Mouse (Mus musculus) cerebellum, adult 9-10 months (tissue): Measurements from ENCODE around the gene E130114P18Rik.

Experiments used
- DNase-seq: peaks from one replicate; pipeline ENCODE4 v3.0.0; 2022

E130114P18Rik gene

DNA sequence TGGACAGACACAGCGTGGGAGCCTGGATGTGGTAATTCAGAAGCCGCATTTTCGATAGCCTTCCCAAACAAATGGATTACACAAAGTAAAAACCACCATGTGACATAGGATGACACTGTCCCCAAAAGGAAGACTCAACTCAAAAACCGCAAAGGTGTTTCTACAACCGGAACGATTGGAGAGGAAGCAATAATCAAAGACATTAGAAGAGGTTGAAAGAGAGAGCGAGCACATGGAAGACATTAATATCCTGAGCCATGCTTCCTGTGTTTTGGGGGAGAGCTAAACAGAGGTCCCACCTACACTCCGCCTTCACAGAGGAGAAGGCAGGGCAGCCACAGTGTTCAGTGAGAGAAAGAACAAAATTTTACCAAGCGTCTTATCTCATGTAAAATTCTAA, 181.5 kb downstream of the E130114P18Rik start:
- no peak for DNase-seq

DNA sequence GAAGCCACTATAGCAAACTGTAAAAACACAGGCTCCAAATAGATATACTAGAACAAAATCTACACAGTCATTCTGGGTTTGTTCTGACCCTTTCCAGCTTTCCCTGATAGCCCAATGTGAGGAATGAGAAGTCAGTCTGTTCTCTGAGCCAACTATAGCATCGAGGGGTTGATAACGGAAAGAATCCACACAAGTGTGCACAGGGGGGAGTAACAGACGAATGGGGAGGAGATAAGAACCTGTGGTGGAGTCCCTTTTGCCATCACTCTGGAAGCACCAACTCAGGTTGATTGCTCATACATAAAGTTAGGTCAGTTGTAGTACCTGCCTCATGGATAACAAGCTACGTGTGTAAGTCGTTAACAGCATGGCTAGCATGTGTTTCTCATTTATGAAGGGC, 184.0 kb downstream of the E130114P18Rik start:
- no peak for DNase-seq

DNA sequence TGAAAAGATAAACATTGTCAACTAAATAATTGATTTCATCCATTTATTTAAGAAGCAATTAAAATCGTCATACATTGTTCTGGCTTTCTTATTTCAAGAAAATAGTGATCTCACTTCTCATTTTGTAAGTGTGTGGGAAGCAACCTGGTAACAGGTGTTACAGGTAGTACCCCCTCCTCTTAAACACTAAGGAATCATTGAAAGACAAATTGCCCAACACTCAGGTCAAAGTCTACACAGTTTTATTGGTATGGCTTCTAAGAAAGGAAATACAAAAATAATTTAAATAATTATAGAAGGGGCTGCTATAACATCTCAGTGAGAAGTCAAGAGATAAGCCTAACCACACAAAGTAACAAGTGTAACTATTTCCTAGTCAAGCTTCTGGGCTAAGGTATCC, 188.1 kb downstream of the E130114P18Rik start:
- no peak for DNase-seq

DNA sequence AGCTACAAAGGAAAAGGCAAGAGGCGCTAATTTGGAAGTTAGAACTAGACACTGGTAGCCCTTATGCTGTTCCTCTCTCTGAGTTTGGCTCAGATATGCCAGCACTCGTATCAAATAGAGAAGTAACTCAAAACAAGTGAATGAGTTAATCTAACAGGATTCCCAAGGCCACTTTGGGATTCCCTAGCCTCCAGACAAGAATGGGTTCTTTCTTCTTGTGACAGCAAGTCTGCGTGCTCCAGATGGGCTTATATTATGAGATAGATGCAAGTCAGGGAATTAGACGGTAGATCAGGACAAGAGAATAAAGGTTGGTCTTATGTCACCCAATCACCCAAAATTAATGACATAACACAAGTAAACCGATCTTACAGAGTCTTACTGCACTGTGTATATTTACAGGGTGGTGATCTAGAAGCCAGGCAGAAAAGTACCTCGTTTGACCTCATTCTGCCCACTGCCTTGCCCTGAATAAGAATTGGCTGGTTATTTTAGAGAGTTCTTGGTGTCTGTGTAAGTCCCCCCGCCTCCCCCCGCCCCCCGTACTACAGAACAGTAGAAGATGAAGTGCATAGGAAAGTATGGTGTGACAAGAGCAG, 190.4 kb downstream of the E130114P18Rik start:
- no peak for DNase-seq

DNA sequence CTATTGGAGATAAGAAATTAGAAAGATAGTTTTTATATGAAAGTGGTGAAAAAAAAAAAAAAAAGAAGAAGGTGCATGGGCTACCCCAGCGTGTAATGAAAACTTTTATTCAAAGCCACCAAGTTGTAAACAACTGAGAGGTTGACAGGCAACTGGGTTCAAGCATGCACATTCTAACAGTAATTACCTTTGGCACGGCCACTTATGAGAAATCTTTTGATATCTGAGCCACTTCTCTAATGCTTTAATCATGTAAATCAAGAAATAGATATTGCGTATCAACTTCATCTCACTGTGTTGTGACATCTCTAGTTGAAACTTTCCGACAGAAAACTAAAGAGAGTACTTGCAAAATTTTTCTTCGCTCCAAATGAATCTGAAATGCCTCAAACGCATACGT, 192.7 kb downstream of the E130114P18Rik start:
- no peak for DNase-seq

DNA sequence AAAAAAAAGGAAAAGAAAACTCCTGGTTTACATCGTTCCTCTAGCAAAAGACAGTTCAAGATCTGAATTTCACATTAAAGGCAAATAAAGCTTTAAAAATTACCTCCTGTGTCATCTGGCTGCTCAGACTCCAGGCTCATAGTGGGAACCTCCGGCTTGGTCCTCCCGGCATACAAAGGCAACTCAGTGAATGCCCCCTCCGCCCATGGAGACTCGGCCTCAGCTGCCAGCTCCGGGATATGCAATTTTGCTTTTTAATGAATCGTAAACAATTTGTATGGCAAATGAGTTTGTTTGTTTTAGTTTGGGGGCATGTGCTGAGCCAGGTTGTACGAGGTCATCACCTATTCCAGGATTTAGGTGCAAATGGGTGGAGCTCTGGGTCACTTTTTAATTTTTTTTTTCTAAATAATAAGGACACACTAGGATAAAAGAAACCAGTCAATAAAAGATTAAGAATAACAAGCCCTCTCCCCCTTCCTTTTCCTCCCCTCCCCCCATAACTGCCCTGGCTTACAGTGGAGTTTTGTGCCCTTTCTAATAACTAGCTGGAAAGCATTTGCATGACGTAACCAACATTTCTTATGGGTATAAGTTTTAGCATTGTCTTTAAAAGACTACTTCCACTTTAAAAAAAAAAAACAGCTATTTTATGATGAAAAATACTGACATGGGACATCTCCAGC, 193.3 kb downstream of the E130114P18Rik start:
- DNase-seq = no peak

DNA sequence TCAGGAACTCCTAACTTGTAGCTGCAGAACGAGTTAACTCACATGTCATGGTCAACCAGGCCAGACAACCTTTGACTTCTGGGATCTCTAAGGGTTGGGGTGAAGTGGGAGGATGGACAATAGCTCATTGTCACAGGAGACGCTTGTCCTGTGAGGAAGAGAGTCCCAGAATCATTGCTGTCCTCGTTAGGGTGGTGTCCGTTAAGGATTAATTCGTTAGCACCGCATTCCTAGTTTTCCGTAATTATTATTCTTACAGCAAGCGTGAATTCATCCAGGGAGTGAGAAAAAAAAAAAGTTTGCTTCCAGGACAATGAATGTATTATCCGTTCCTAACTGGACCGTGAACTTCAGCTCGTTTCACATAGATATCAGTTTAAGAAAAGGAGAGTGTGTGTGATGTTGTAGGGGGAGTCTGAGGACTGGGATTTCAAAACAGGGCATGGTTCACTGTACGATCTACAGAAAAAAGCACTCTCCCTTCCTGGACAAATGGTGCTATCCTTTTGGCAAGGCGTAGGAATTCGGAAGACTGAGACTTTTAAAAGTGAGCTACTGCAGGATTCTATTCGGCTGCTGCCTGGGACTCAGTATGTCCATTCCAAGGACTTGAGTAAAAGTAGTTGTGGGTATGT, 195.0 kb downstream of the E130114P18Rik start:
- DNase-seq = no peak

DNA sequence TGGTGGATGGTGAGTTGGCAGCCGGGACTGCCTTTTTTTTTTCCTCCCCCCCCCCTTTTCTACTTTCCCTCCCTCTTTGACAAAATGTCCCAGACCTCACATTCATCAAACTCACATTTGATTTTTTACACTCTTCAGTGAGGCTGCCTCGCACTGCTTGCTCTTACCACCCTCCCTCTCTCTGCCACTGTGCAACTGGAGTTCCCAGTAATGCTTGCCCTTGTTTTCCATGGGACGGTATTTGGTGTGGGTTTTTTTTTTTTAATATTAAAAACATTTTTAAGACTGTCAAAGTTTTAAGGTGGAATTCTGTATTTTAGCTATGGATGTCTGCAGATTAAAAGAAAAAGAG, 195.8 kb downstream of the E130114P18Rik start:
- DNase-seq = no peak

DNA sequence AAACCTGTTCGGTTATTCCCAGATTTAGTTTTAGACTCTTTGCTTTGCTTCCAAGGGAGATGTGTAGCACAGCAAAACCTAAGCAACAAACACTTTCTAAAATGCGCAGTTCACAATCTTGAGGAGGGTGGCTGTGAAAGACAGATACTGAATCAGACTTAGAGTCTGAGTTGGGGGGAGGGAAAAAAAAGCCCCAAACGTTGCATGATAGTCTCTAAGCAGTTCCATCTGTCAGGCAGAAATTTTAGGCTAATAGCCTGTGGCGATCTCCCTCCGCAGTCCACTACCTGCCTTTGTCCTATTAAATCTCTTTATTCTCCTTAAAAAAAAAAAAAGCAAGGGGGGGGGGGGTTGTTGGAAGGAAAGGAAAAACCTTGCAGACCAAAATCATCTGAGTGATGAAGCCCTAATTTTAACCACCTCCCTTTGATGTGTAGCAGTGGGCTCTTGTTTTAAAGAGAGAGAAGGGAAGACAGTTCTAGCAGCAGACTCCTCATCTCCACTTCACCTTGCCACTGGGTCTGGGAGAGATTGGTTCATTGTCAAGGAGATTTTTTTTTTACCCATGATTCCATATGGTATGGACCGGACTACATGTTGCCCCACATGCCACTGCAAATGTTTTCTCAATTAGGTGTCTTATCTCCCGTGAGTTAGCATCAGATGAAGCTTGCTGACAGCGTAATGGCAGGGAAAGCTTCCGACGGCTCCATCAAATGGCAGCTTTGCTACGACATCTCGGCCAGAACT, 196.4 kb downstream of the E130114P18Rik start:
- no peak for DNase-seq

DNA sequence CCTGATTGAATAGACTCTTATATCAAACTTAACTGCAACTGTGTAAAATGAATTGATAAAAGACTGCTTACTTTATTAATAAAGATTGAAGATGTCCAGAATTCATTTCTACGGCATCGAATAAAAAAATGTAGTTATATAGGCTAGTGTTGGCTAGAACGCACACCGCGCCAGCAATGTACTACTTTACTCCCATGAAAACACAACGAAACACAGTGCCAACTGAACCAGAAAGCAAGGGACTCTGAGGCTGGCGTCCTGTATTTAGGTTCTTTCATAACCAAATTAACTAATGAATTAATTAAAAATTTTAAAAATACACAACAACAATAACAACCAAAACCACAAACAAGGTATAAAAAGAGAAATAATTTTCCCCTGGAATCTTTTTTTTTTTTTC, 197.0 kb downstream of the E130114P18Rik start:
- no peak for DNase-seq

DNA sequence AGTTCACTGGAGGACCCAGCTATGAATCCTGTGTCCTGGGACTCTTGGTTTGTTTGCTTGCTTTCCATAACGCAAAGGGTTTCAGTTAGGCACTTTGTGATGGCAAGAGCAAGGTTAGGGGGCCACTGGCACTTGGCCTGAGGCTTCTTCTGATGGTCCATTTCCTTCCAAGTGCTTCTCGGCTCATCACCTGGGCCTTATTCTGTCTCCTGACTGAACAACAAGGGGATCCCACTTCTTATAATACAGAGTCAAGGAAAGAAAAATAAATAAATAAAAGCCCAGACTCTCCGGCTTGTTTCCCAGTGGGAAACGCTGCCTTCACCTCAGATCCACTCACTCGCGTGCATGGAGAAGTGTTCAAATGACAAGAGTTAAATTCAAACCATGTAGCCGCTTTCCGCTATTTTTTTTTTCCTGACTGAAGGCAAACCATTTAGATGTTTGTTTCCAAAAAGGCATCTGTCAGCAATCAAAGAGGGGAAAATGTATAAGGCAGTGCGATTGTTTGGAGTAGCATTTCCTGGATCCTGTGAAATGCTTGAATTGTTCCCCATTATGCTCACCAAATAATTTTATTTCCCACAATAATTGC, 199.2 kb downstream of the E130114P18Rik start:
- no peak for DNase-seq

DNA sequence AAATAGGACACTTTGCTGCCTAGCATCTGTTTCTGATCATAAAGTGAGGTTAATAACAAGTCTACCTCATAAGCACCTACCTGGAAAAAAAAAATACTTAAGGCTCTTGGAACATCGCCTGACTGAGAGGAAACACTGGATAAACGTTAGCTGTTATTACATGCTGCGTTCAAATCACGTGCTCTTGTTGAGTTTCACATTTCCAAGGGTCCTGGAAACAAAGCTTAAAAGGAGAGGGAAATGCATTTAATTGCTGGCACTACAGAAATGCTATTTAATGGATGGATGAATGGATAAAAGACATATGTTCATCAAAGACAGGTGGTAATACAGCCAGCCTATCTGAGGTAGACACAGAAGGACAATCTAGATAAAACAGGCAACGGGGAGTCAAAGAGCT, 200.4 kb downstream of the E130114P18Rik start:
- no peak for DNase-seq

DNA sequence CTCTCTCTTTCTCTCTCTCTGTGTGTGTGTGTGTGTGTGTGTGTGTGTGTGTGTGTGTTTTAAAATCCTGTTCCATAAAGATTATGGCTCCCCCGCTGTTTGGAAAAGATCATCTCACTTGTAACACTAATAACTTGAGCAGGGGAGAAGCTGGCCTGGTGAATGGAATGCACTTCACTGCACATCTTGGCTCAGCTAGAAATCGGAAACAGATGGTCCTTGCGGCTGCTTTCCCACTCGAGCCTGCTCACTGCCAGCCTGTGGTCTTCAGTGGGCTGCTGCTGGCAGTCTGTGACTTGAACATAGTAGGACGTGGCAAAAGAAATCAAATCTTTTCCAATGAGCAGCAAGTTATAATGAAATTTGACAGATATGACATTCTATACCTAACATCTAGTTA, 202.4 kb downstream of the E130114P18Rik start:
- no peak for DNase-seq

DNA sequence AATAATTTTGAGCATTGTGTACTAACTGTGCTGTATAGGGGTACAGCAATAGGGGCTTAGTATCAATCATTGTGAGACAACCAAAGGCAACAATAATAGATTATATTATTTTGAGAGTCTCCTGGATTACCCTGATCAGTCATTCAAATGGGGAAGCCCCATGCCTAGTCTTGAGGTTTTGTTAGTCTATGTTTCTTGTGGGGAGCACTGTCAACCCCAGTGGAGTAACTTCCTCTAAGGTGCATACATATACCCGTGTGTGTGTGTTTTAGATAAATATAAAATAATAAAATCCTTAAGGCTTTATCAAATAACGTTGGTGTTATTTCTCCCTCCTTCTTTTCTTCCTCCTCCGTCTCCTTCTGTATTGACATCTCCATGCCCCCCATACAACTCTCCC, 208.6 kb downstream of the E130114P18Rik start:
- no peak for DNase-seq

DNA sequence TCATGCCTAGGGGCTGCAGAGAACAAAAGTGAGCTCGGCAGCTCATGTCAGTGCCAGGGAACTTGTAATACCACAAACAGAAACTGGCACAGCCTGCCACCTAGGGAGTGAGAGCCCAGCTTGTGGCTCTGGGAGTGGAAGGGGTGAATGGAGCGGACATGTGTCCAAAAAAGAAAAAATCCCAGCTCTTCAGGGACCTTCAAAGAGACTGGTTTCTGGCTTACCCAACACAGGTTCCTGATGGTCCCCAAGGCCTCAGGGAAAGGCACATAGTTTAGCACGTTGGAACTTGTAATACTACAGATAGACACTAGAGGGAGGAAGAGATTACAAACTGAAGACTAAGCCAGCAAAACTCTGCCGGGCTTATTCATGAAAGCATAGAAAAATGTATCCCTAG, 213.2 kb downstream of the E130114P18Rik start:
- DNase-seq = no peak

DNA sequence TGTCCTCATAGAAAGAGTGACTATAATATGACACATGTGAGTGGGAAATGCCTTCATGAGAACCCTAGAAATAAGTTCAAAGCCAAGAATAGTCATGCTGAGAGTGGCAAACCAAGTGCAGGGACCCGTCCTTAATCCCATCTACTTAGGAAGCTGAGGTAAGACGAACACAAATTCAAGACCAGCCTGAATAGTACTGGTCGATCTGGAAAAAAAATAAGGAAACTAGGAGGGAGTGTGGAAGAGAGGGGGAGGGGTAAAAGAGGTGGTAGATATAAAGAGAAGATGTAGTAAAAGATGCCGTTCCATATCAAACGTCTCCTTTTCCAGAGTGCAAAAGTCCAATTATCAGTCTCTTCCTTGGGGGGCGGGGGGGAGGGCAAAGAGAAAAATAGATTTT, 213.7 kb downstream of the E130114P18Rik start:
- DNase-seq = no peak

DNA sequence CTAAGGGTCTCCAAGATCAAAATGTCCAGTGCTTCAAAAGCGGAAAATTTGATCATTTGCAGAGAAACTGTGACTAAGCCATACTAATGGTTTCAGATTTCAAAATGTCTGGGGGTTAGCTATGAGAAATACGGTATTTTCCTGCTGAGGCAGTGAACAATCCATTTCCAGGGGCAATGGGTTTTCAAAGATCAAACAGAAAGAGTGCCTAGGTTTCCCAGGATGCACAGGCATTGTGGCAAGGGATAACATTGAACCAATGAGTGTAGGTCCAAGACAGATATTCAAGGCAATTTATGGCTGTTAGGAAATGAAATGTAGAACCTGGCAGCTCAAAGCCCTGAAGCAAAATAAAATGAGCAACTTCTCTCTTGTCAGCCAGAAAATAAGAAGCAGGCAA, 220.3 kb downstream of the E130114P18Rik start:
- no peak for DNase-seq

DNA sequence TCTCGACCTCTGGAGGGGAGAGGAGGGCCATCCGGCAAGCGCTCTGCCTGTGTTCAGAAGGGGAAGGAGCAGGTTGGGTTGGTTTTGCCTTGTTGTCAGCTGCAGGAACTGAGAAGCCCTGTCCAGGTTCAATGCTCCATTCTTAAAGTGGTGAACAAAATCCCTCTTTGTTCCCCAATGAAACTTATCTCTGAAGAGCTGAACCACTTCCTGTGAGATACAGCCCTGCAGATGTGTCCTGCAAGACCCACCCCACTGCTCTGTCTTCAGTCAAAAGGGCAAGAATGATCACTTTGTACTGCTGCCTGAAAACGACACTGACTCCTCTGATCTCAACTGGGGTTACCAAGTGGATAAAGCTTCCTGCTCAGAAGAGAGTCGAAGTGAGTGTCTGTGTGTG, 233.9 kb downstream of the E130114P18Rik start:
- DNase-seq = no peak

DNA sequence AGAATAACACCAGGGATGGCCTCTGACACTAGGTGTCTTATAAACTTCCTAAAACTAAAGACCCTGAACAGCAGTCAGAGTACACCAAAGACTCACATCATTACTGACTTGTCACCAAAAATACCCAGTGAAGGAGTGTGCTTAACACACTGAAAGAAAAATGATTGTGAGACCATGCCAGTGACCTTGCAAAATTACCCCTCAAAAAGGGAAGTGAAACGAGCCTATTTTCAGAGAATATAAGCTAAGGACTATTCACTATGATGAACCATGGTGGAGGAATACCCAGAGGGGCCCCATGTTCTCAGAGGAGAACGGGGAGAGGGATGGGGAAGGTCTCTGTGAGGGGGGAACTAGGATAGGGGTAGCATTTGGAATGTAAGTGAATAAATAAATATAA, 245.8 kb downstream of the E130114P18Rik start:
- no peak for DNase-seq

DNA sequence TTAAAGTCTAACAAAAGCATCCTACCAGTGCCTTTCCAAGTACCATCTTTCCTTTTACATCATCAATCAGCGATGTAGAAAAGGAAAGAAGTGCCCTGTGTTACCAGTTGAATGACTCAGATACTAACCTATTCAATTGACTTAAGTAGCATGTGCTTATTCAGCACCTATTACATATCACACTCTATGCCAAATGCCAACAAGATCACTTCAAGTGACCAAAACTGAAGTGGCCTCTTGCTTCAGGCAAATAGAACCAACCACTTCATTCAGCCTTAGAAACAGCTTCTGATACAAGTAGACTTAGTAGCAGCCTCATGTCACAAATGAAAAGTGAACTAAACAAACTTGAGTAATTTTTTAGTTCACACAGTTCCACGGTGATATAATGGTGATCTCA, 249.4 kb downstream of the E130114P18Rik start:
- DNase-seq = no peak
